Mouse (Mus musculus) forebrain, postnatal 0 days (tissue): ENCODE measurements around the gene Gba. TPM values are rescaled to one million over a fixed set of nuclear protein-coding genes. Genes with fewer than 3 reads are reported as not detected.
"Not testable (repeated sequence)": the region's sequence is repeated elsewhere in the genome, so short reads cannot be mapped to it uniquely, and the experiment has no call there.

Experiments
- ATAC-seq: fragments of 200-750 bp; cut with Nextera tagmentation; 2 replicates; pipeline ENCODE4 v1.8.0; 2017; ENCODE audit warnings: mild to moderate bottlenecking, moderate library complexity
- DNase-seq: peaks from one replicate; pipeline ENCODE4 v3.0.0-alpha.2; 2015
- H3K27ac ChIP-seq: fragments of 300-500 bp; sonication (generic); 2 replicates; pipeline ENCODE4 v1.5.1; 2014; ENCODE audit warnings: low read depth, mild to moderate bottlenecking, antibody characterized with exemption, low read length, moderate library complexity, mixed read lengths
- H3K27me3 ChIP-seq: fragments of 300-500 bp; sonication (generic); 2 replicates; pipeline ENCODE4 v1.6.1; 2014; ENCODE audit warnings: mild to moderate bottlenecking, low read length, mixed read lengths; ENCODE audit not compliant: insufficient read depth
- H3K36me3 ChIP-seq: fragments of 300-500 bp; sonication (generic); 2 replicates; pipeline ENCODE4 v1.6.1; 2014; ENCODE audit warnings: mild to moderate bottlenecking, moderate library complexity; ENCODE audit not compliant: insufficient read depth
- H3K4me1 ChIP-seq: fragments of 300-500 bp; sonication (generic); 2 replicates; pipeline ENCODE4 v1.6.1; 2014; ENCODE audit warnings: antibody characterized with exemption; ENCODE audit not compliant: insufficient read depth
- H3K4me2 ChIP-seq: fragments of 300-500 bp; sonication (generic); 2 replicates; pipeline ENCODE4 v1.6.1; 2014; ENCODE audit warnings: low read depth, mild to moderate bottlenecking, moderate library complexity
- H3K4me3 ChIP-seq: fragments of 300-500 bp; sonication (generic); 2 replicates; pipeline ENCODE4 v1.5.1; 2014; ENCODE audit warnings: low read depth, low read length, mixed read lengths
- H3K9ac ChIP-seq: fragments of 300-500 bp; sonication (generic); 2 replicates; pipeline ENCODE4 v1.6.1; 2014; ENCODE audit warnings: mild to moderate bottlenecking
- H3K9me3 ChIP-seq: fragments of 300-500 bp; sonication (generic); 2 replicates; pipeline ENCODE4 v1.6.1; 2016; ENCODE audit warnings: low read length
- CTCF ChIP-seq: sonication (generic); IDR thresholded peaks from 2 replicates; pipeline ENCODE4 v1.5.1; 2016; ENCODE audit warnings: antibody characterized with exemption, control low read depth, low read depth
- WGBS: fragments of 180-500 bp; shearing (Covaris S2); extraction: QIAGEN DNeasy Blood & Tissue Kit; methylation state at CpG from one replicate; pipeline ENCODE4 v1.1.7; 2014; 5-methylcytosine and 5-hydroxymethylcytosine counted together
- polyA plus RNA-seq: library from polyadenylated mRNA; unstranded; fragments of >200 nt; fragmentation: Nextera tagmentation; extraction: Ambion mirVana; gene quantifications from 2 replicates; pipeline ENCODE4 v1.2.1, GENCODE M21; 2015
- total RNA-seq: library from RNA; depleted of rRNA; stranded (reverse); fragments of >200 nt; gene quantifications from 2 replicates; pipeline ENCODE4 v1.2.3, GENCODE M21; 2014; rRNA removed

The Gba gene
- 46.9 and 51.1 TPM in 2 replicates for total RNA-seq
- polyA plus RNA-seq = 40.4 and 41.7 TPM in 2 replicates

DNA sequence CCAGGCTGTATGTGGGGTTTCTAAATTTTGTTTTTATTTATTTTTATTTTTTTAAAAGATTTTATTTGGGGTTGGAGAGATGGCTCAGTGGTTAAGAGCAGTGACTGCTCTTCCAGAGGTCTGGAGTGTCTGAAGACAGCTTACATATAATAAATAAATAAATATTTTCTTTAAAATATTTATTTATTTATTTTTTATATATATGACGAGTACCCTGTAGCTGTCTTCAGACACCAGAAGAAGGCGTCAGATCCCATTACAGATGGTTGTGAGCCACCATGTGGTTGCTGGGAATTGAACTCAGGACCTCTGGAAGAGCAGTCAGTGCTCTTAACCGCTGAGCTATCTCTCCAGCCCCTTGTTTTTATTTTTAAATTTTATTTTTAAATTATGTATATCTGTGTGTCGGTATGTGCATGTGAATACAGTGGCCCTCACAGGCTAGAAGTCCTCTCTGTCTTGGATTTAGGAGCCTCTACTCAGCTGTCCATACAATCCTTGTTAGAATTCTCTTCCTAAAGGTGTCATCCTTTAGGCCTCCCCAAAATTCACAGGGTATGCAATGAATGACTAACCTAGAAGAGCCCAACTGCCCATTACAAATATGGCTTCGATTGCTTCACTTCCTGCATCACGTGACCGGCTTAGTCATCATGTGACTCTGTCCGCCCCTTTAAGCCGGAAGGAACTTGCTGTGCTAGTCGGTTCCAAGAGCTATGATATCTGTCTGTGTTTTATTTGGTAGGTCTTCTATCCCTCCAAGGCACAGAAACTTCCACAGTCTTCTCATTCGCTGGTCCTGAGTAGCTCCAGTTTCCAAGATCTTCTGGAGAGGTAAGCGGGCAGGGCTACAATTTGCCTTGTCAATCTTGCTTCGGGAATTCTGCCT is at the start of gene Gba:
TSS of gene Gba (plus strand) at position 676 of the 889 bp plus-strand sequence.
- Histone ChIP-seq H3K4me1 (peaks cover 4% of the 10 kb centered on the region), H3K27ac (peak within 1 kb of the TSS; percentile 66), H3K9ac (peak within 1 kb of the TSS; percentile 66), H3K4me2 (peak within 1 kb of the TSS; percentile 70), H3K4me3 (peak within 1 kb of the TSS; percentile 58), H3K9me3 (no peaks in the 10 kb centered on the region), H3K36me3 (peaks cover 28% of the 10 kb centered on the region), H3K27me3 (no peaks in the 10 kb centered on the region)
- ATAC-seq = peak; percentile 94
- 24% methylated on average over 13 of the region's 13 CpGs for WGBS
- peak; percentile 96 for DNase-seq
- TF ChIP-seq CTCF = no peak

DNA sequence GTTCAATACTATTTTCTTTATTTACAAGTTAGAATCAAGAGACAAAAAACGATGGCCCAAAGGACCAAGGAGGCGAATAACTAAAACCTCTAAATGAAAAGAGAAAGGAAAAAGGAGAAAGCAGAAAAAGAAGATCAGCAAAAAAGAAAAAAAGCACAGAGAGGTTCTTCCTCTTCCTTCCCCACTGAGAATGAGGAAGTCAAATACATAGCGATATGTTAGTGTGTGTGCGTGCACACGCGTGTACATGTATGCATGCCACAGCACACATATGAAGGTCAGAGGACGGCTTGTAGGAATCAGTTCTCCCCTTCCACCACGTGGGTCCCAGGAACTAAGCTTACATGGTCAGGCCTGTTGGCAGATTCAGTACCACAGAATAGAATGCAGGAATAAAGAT is 45.8 kb upstream of the Gba start:
- TF ChIP-seq CTCF = no peak
- no peak overlapping the region for H3K9ac ChIP-seq
- WGBS = 89% methylated on average over 8 of the region's 8 CpGs
- H3K4me3 ChIP-seq = no peak overlapping the region
- H3K9me3 ChIP-seq = no peaks in the 10 kb centered on the region
- peaks cover 5% of the 10 kb centered on the region for H3K36me3 ChIP-seq
- no peak overlapping the region for H3K27ac ChIP-seq
- ATAC-seq (no peak), DNase-seq (no peak)
- H3K27me3 ChIP-seq = no peaks in the 10 kb centered on the region
- H3K4me1 ChIP-seq = 0 out of 2 replicates have a peak, but pooled peaks cover 8% of the 10 kb centered on the region
- H3K4me2 ChIP-seq = no peak overlapping the region

DNA sequence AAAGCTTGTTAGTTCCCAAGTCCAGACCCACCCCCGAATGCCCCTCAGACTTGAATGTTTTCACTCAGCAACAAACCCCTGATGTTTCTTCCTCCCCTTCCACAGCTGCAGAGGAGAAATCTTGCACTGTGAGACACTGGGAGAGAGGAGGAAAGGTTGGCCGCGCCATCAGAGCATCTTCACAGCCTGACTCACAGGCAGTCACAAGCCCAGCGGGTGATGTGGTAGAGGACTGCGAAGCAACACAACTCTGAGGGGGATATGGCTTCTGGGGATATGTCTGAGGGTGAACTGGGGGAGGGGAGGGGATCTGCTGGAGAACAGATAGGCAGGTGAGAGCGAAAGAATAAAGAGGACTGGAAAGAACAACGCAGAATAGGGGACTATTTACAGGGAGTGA is 44.1 kb upstream of the Gba start:
- peak overlapping the region; percentile 29; the same call in 1 of the 2 replicates for H3K27ac ChIP-seq
- H3K4me2 ChIP-seq = peak overlapping the region; percentile 89
- no peaks in the 10 kb centered on the region for H3K36me3 ChIP-seq
- H3K9ac ChIP-seq = peak overlapping the region; percentile 69
- 0 out of 2 replicates have a peak, but pooled peaks cover 8% of the 10 kb centered on the region for H3K4me1 ChIP-seq
- H3K4me3 ChIP-seq = peak overlapping the region; percentile 76
- H3K27me3 ChIP-seq = no peaks in the 10 kb centered on the region
- no peak for TF ChIP-seq CTCF
- no peaks in the 10 kb centered on the region for H3K9me3 ChIP-seq
- 16% methylated on average over 7 of the region's 7 CpGs for WGBS
- DNase-seq = peak; percentile 38
- ATAC-seq = no peak

DNA sequence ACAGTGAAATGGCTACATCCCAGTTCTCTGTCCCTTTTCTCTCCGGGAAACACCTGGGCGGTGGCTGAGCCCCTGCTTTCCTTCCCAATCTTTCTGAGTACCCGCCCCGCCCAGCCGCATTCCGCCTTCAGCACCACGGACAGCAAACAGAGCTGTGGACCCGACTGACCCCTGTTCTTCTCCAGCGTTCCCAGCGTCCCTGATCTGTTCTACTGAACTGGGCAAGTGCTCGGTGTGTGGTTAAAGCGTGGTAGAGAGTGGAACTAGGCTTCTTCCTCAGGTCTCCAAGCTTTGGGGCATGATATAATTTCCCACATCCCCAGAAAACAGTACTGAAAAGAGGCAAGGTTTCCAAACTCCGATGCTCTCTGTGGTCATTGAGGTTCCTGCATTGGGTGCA is 43.5 kb upstream of the Gba start:
- Histone ChIP-seq H3K9me3 (no peaks in the 10 kb centered on the region), H3K4me3 (peak overlapping the region; percentile 76), H3K4me1 (0 out of 2 replicates have a peak, but pooled peaks cover 8% of the 10 kb centered on the region), H3K9ac (peak overlapping the region; percentile 69), H3K27ac (peak overlapping the region; percentile 41; the same call in 1 of the 2 replicates), H3K36me3 (no peaks in the 10 kb centered on the region), H3K27me3 (no peaks in the 10 kb centered on the region), H3K4me2 (peak overlapping the region; percentile 89)
- TF ChIP-seq CTCF = no peak
- ATAC-seq (peak; percentile 7; the same call in 1 of the 2 replicates), DNase-seq (no peak)
- 3% methylated on average over 13 of the region's 13 CpGs for WGBS

DNA sequence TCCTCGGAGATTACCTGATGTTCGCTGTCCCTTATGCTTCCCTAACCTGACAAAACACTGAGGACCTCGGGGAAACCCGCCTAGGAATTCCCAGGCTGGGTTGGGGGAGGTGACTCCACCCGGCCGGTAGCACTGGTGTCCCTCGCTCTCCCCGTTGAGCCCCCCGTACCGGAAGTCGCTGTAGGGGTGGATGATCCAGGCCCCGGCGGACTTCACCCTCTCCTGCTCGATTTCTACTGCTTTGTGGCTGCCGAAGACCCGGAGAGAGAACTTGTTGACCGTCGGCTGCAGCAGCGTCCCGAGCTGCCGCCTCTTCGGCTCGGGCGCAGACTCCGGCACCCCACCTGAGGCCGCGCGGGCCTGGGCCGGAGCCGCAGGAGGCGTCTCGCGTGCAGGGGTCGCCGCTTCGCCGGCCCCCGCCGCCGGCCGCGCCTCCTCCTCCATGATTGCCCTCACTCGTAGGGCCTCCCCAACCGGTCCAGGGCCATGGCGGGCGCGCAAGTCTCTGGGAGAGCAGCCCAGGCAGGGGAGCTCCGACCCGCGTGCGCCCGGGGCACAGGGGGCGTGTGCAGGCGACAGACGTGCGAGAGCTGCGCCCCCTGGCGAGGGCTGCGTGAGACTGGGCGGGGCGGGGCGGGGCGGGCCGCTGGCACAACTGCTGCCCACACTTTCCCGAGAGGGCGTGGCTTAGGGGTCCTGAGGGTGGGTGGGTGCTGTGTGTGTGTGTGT is 42.9 kb upstream of the Gba start, which contains the start of gene Hcn3:
TSS of gene Hcn3 (minus strand) at position 581 of the 729 bp plus-strand sequence.
- ATAC-seq (peak; percentile 84), DNase-seq (peak; percentile 86)
- Histone ChIP-seq H3K36me3 (no peaks in the 10 kb centered on the region), H3K27ac (peak within 1 kb of the TSS; percentile 41; the same call in 1 of the 2 replicates), H3K9ac (peak within 1 kb of the TSS; percentile 69), H3K4me3 (peak within 1 kb of the TSS; percentile 76), H3K4me1 (0 out of 2 replicates have a peak, but pooled peaks cover 8% of the 10 kb centered on the region), H3K27me3 (no peaks in the 10 kb centered on the region), H3K9me3 (no peaks in the 10 kb centered on the region), H3K4me2 (peak within 1 kb of the TSS; percentile 89)
- 2% methylated on average over 65 of the region's 66 CpGs for WGBS
- TF ChIP-seq CTCF = peak; percentile 85

DNA sequence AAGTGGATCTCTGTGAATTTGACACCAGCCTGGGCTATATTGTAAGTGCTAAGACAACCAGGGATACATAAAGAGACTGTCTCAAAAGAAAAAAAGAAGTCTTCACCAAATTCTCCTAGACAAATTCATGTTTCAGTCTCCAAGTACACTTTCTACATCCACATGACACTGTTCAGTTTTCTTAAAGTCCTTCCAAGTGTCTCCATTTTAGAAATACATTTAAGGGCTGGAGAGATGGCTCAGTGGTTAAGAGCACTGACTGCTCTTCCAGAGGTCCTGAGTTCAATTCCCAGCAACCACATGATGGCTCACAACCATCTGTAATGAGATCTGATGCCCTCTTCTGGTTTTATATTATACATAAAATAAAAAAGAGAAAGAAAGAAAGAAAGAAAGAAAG is 41.5 kb upstream of the Gba start:
- H3K36me3 ChIP-seq, H3K27me3 ChIP-seq, H3K27ac ChIP-seq, H3K4me3 ChIP-seq, ATAC-seq, H3K9ac ChIP-seq, H3K4me2 ChIP-seq, H3K9me3 ChIP-seq, DNase-seq: not testable (repeated sequence)
- H3K4me1 ChIP-seq = peaks cover 14% of the 10 kb centered on the region
